Mouse (Mus musculus) brain, embryonic 14.5 days (tissue): ENCODE data around the gene Fam83e.

Experiments
- CTCF ChIP-seq: fragments of 200-500 bp; IDR thresholded peaks from 2 replicates; pipeline ENCODE4 v1.5.1; 2012; ENCODE audit warnings: inconsistent platforms, mild to moderate bottlenecking, moderate library complexity, borderline replicate concordance; ENCODE audit not compliant: insufficient read depth, insufficient read length; ENCODE audit errors: extremely low read depth
- POLR2A ChIP-seq: fragments of 200-500 bp; IDR thresholded peaks from 2 replicates; pipeline ENCODE4 v1.6.1; 2012; ENCODE audit warnings: mild to moderate bottlenecking, inconsistent platforms, borderline replicate concordance; ENCODE audit not compliant: poor library complexity, insufficient read depth, insufficient read length, severe bottlenecking; ENCODE audit errors: extremely low read depth

GRCm38 (mm10) chr7:45765995-45766394, 45.0 kb downstream of the Fam83e start:
- TF ChIP-seq CTCF: no peak
- no peak for TF ChIP-seq POLR2A
